Mouse (Mus musculus) effector memory CD4-positive, alpha-beta T cell, adult 5 months (primary cell): ENCODE results near the gene Gm45140. TPM values are rescaled to one million over a fixed set of nuclear protein-coding genes. Genes with fewer than 3 reads are reported as not detected.

ENCODE experiments used
- polyA plus RNA-seq: library from polyadenylated mRNA; unstranded; fragments of 100-300 nt; shearing (Covaris generic); gene quantifications from one replicate; pipeline ENCODE4 v1.2.1, GENCODE M21; 2017

The Gm45140 gene
- 58.1 TPM for polyA plus RNA-seq

DNA sequence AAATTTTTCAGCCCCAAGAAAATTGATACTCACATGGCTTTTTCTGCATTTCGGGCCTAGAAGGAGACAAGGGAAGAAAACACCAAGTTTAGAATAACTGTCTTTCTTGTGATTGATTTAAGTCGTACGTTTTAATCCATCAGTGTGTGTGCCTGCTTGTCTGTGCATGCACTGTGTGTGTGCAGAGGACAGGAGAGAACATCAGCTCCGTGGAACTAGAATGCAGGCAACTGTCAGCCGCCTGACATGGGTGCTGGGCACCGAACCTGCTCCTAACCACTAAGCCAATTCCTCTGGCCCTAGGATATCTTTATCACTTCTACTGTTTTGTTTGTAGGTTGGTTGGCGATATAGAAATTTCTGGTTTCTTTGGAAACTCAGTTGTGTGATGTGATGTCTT, at the start of gene Gm45140:
Gene Gm45140 (minus strand): TSS at position 101 of the 400 bp plus-strand sequence.

DNA sequence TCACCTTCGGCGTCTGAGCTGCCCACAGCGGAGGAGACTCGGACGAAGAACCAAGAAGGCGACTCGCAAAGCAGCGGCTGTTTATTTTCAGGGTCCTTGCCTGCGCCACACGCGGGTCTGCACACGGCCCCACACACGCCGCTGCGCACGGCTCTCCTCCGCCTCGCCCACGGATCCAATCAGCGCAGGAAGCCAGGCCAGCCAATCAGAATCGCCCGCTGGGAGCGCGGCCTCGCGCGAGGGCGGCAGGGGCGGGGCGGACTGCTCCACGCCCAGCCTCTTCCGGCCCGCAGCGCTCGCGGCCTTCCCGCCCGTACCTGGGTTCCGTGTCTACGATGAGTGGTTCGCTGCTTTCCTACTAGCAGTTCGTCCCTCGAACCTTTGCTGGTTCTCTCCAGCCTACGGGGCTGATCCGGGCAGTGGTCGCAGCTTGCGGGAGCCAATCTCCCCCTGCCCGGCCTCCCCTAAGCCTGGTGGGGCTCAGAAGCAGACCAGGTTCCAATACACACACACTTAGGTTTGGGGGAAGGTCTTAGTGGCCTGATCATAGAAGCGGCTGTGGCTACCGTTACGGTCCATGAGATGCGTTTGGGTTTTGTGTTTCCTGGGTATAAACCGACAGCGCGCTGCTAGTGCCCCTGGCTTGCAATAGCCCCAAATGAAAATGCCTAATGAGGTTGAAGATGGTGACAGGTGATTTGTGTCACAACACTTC, 15.5 kb upstream of the Gm45140 start, which contains the start of gene Cnbp:
Gene Cnbp (minus strand): TSS at position 207 of the 715 bp plus-strand sequence.

DNA sequence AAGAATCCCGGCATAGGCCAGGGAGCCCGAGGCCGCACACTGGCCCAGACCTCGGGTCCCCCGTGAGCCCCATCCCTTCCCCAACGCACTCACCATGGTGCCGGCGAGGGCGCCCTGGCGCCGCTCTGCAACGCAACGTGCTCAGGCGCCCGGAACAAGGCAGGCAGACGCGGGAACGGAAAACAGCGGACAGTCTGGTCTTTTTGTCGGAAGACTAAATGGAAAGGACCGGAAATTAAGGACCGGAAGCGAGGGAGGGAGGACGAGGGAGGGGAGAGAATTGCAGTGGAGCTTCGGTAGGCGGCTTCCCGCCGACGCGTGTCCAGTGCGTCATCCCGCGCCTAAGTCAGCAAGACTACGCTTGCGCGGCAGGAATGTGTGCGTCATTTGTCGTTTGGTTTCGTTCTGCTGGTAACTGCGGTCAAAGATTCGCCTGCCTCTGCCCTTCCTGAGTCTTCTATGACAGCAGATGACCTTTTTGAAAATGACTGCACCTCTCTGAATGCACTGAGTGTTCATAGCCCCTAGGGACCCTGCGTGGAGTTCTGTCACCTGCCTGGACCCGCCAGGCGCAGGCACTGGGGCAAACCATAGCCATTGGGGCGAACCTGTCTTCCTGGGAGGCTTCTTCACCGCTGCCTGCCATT, 3.1 kb upstream of the Gm45140 start, which contains the start of gene Isy1:
Gene Isy1 (minus strand): TSS at position 248 of the 647 bp plus-strand sequence.

DNA sequence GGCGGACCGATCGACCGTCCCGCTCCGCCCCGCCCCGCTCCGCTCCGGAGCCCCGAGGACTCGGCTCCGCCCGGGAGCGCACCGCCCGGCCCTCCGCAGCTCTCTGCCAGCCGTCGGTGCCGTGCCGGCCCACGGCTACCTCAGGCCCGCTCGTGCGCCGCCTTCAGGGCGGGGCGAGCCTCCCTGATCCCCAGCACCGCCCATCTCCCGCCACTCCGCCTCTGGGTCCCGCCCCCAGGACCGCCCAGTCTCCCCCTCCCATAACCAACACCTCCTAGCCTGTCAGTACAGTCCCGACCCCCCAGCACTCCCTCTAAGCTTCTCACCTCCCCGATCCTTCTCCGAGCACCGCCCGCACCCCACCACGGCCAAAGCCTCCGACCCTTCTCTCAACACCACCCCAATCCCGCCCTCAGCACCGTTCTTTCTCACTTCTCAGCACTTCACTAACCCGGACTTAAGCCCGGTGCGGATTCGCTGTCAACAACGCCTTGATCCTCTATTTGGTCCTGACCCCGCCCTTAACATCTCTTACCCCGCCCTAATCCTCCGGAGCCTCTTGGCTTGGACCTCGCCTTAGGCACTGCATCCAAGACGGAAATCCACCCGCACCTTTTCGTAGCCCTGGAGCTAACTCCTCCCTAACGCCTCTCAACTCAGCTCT, 23.8 kb downstream of the Gm45140 start, which contains the start of gene Rab43:
Gene Rab43 (minus strand): TSS at position 490 of the 664 bp plus-strand sequence.

DNA sequence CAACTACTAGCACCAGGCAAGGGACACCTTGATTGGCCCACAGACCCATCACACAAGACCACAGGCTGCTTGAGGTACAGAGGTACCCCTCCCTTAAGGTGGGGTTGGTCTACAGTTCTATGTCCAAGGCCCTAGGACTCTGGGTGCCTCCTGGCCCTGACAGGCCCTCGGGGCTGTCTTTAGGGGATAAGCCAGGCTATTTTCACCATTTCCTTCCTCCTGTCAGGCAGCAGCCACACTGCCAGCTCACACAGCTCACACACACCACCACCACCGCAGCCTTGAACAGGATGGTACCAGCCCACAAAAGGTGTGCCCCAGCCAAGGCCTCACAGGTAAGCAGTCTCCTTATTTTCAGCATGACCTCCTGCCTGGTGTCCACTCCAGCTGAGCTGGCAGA, 57.8 kb downstream of the Gm45140 start, which contains the start of gene Gp9:
Gene Gp9 (plus strand): TSS at position 231 of the 400 bp plus-strand sequence.

Other genes with a start within 250 kb of the Gm45140 start
- 0.46 TPM for gene Prokr1, start 245.1 kb downstream of the Gm45140 start, polyA plus RNA-seq
- 3.9 TPM for gene Aplf, start 163.6 kb downstream of the Gm45140 start, polyA plus RNA-seq
- gene Efcc1, start 104.9 kb downstream of the Gm45140 start, polyA plus RNA-seq = 0.40 TPM
- not detected for gene Gp9, start 57.7 kb downstream of the Gm45140 start, polyA plus RNA-seq
- 79.6 TPM for gene Rab43, start 23.6 kb downstream of the Gm45140 start, polyA plus RNA-seq
- 448 TPM for gene Isy1, start 3.0 kb upstream of the Gm45140 start, polyA plus RNA-seq
- 2,164 TPM for gene Cnbp, start 15.3 kb upstream of the Gm45140 start, polyA plus RNA-seq
- 165 TPM for gene Copg1, start 52.0 kb upstream of the Gm45140 start, polyA plus RNA-seq
- gene Hmces, start 78.1 kb upstream of the Gm45140 start, polyA plus RNA-seq = 98.1 TPM
- gene H1fx, start 145.8 kb upstream of the Gm45140 start, polyA plus RNA-seq = not detected
- 287 TPM for gene Rab7, start 209.5 kb upstream of the Gm45140 start, polyA plus RNA-seq
- 111 TPM for gene Rpn1, start 248.7 kb upstream of the Gm45140 start, polyA plus RNA-seq